ENCODE assay signal across 23 mouse cellular contexts in the genomic region with DNA sequence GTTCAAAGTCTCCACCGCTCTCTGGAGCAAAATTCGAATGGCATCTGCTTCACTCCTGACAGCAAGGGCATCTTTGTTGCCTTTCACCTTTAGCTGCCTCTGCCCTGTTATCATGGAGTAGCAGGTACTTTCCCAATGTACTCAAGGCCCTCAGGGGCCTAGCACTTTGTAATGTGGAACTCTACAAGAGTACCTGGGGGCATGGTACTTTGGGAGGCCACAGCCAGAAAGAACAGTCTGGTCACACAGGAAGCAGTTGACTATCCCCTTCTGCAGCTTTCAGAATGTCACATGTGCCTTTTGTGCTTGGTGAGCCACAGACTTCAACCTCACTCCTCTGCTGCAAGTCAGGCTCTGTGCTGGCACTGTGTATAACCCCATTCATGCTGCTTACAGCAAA.
DNase-seq lines count a peak whose midpoint lies in the region; ATAC-seq and TF ChIP-seq lines count a peak whose summit lies in the region.
"Had no signal": no experiment of that assay in that cellular context is flagged by ENCODE, and none has a peak within 500 bp of the region (broad histone marks: within the 10 kb centered on the region; RNA-seq: fewer than 3 reads in every experiment).

No protein-coding gene starts in this region.

- 92% methylated on average over 2 of the region's 2 CpGs for WGBS in limb, embryonic 11.5 days
- 97% methylated on average over 2 of the region's 2 CpGs for WGBS in limb, embryonic 10.5 days

- dilution Hi-C loops in CH12.LX (cut with MboI; ENCODE audit: extremely low pct_ligation_motif_present, extremely low pct_unique_long_range_greater_than_20kb, low sequenced_read_pairs): no loop called here

- intact Hi-C loops in left cerebral cortex, postnatal 4 days (cut with DNase I): no loop called here

- H3K9ac ChIP-seq in limb, embryonic 11.5 days (ENCODE audit: low read length): no peak overlapping the region
- no peak overlapping the region for H3K9ac ChIP-seq in CH12.LX (ENCODE audit: insufficient read depth, low read depth)

- H3K4me2 ChIP-seq in limb, embryonic 11.5 days (ENCODE audit: low read depth, severe bottlenecking): no peak overlapping the region
- H3K4me2 ChIP-seq in CH12.LX (ENCODE audit: insufficient read depth, low read depth, poor library complexity, severe bottlenecking): no peak overlapping the region

- TF ChIP-seq RAD21 in CH12.LX (IDR thresholded peaks at IDR 0.05; ENCODE audit: low read depth, low read length): no peak

- no peaks in the 10 kb centered on the region for H3K4me1 ChIP-seq in limb, embryonic 11.5 days (ENCODE audit: control insufficient read depth, insufficient read depth, low read length)
- H3K4me1 ChIP-seq in limb, embryonic 10.5 days: peaks cover 12% of the 10 kb centered on the region; the same call in 1 of the 2 replicates
- H3K4me1 ChIP-seq in CH12.LX (ENCODE audit: control insufficient read depth in 1 of 2, insufficient read depth in 2 of 2): peaks cover 10 to 28% of the 10 kb centered on the region in 2 experiments; a peak in 3 of 4 replicates

- H3K36me3 ChIP-seq in limb, embryonic 11.5 days (ENCODE audit: control insufficient read depth, insufficient read depth, low read length): no peaks in the 10 kb centered on the region
- H3K36me3 ChIP-seq in limb, embryonic 10.5 days: no peaks in the 10 kb centered on the region
- H3K36me3 ChIP-seq in CH12.LX (replicated peaks in 1 of 2; ENCODE audit: control insufficient read depth in 1 of 2, insufficient read depth in 1 of 2, low read length in 1 of 2): peaks cover 0 to 2% of the 10 kb centered on the region in 2 experiments

- in situ Hi-C loops in CH12.LX (cut with MboI; ENCODE audit: low pct_ligation_motif_present, low pct_unique_long_range_greater_than_20kb, low sequenced_read_pairs): no loop called here

- no peak overlapping the region for H3K27ac ChIP-seq in limb, embryonic 11.5 days (replicated peaks; ENCODE audit: low read depth, low read length)
- H3K27ac ChIP-seq in limb, embryonic 10.5 days: no peak overlapping the region
- no peak overlapping the region; the same call in 1 of the 2 replicates for H3K27ac ChIP-seq in CH12.LX (ENCODE audit: insufficient read depth, low read depth)

- ATAC-seq in limb, embryonic 11.5 days (ENCODE audit: insufficient number of reproducible peaks, low FRiP score, low TSS enrichment, low read depth): no peak
- ATAC-seq: activated CD4-positive, CD25-positive, alpha-beta regulatory T cell, adult 4 months; CD4-positive, CD25-positive, alpha-beta regulatory T cell, adult 4 months; Patski had no signal

- H3K4me3 ChIP-seq in limb, embryonic 11.5 days (ENCODE audit: low read depth, low read length): no peak overlapping the region
- H3K4me3 ChIP-seq in limb, embryonic 10.5 days: no peak overlapping the region
- H3K4me3 ChIP-seq in CH12.LX (replicated peaks in 1 of 3; ENCODE audit: low read depth in 2 of 3, low read length in 2 of 3, poor library complexity in 1 of 3): no peak overlapping the region

- peak; percentile 1 for DNase-seq in heart, postnatal 4 days
- DNase-seq in heart, adult 8-10 months (ENCODE audit: low spot score): no peak
- peak; percentile 12 for DNase-seq in limb, embryonic 11.5 days (ENCODE audit: low spot score)
- DNase-seq in limb, embryonic 10.5 days (ENCODE audit: low spot score): no peak
- DNase-seq in A20 (ENCODE audit: low read depth, low spot score) (peak; percentile 36), CH12.LX (ENCODE audit: extremely low read depth) (peak; percentile 53)
- DNase-seq in kidney, postnatal 4 days: no peak
- no peak for DNase-seq in left cerebral cortex, postnatal 4 days
- DNase-seq: adrenal gland, adult 2 months; adrenal gland, adult 8-10 months; adrenal gland, postnatal 10 days; adrenal gland, postnatal 14 days; adrenal gland, postnatal 25 days; adrenal gland, postnatal 36 days; B cell, adult 2 months; cerebellum, adult 11 months; cerebellum, adult 11-12 months; cerebellum, adult 18-20 months; cerebellum, adult 2 months had no signal

- no peaks in the 10 kb centered on the region for H3K27me3 ChIP-seq in limb, embryonic 11.5 days (ENCODE audit: control insufficient read depth, insufficient read depth, low read length)
- no peaks in the 10 kb centered on the region for H3K27me3 ChIP-seq in limb, embryonic 10.5 days (ENCODE audit: low read depth, poor library complexity, severe bottlenecking)
- H3K27me3 ChIP-seq in CH12.LX (replicated peaks): no peaks in the 10 kb centered on the region
- H3K27me3 ChIP-seq: Patski had no signal

- no peaks in the 10 kb centered on the region for H3K79me2 ChIP-seq in CH12.LX (replicated peaks; ENCODE audit: control insufficient read depth, extremely low read depth, insufficient read depth, poor library complexity, severe bottlenecking)

- TF ChIP-seq CTCF in CH12.LX (conservative IDR thresholded peaks at IDR 0.05 in 1 of 2, IDR thresholded peaks at IDR 0.05 in 1 of 2; ENCODE audit: low read depth in 2 of 2, low read length in 2 of 2): no peak

- peak; percentile 29; the same call in 1 of the 2 replicates for TF ChIP-seq EP300 in CH12.LX (IDR thresholded peaks at IDR 0.05; ENCODE audit: low read length)

- H3K9me3 ChIP-seq in limb, embryonic 11.5 days (ENCODE audit: control insufficient read depth, low read length): no peaks in the 10 kb centered on the region
- H3K9me3 ChIP-seq in limb, embryonic 10.5 days (replicated peaks): no peaks in the 10 kb centered on the region
- no peaks in the 10 kb centered on the region for H3K9me3 ChIP-seq in CH12.LX (replicated peaks; ENCODE audit: low read length)
- H3K9me3 ChIP-seq: G1E had no signal

- no peak for TF ChIP-seq POLR2A in CH12.LX (IDR thresholded peaks at IDR 0.05; ENCODE audit: low read depth, low read length)

TF ChIP-seq in CH12.LX, 34 proteins besides CTCF, POLR2A, EP300 and RAD21:
- TF ChIP-seq JUND (conservative IDR thresholded peaks at IDR 0.05; ENCODE audit: low read depth, low read length) (no peak), ELF1 (IDR thresholded peaks at IDR 0.05; ENCODE audit: low read depth, low read length) (no peak), MXI1 (IDR thresholded peaks at IDR 0.05; ENCODE audit: low read depth, low read length) (0 out of 2 replicates have a peak, but pooled peaks have one; percentile 50), MAFK (IDR thresholded peaks at IDR 0.05; ENCODE audit: insufficient replicate concordance, low read length) (no peak), NELFE (IDR thresholded peaks at IDR 0.05; ENCODE audit: low read depth, low read length) (no peak), UBTF (IDR thresholded peaks at IDR 0.05; ENCODE audit: low read depth, low read length) (no peak), CHD2 (IDR thresholded peaks at IDR 0.05; ENCODE audit: low read length) (no peak), TBP (conservative IDR thresholded peaks at IDR 0.05; ENCODE audit: low read depth, low read length) (no peak), IRF4 (IDR thresholded peaks at IDR 0.05; ENCODE audit: low read depth, low read length) (peak; percentile 55), MYC (IDR thresholded peaks at IDR 0.05; ENCODE audit: low read depth, low read length) (no peak), ETS1 (conservative IDR thresholded peaks at IDR 0.05; ENCODE audit: low read depth, low read length) (no peak), USF2 (conservative IDR thresholded peaks at IDR 0.05; ENCODE audit: low read depth, low read length) (no peak), BHLHE40 (IDR thresholded peaks at IDR 0.05; ENCODE audit: low read depth, low read length) (peak; percentile 31; the same call in 1 of the 2 replicates), MEF2A (IDR thresholded peaks at IDR 0.05; ENCODE audit: borderline replicate concordance, low read depth, low read length) (0 out of 2 replicates have a peak, but pooled peaks have one; percentile 4), HCFC1 (IDR thresholded peaks at IDR 0.05; ENCODE audit: low read depth, low read length) (no peak), KAT2A (IDR thresholded peaks at IDR 0.05; ENCODE audit: insufficient replicate concordance, low read length) (no peak), TCF12 (IDR thresholded peaks at IDR 0.05; ENCODE audit: low read depth, low read length) (peak; percentile 11; the same call in 1 of the 2 replicates), ZMIZ1 (IDR thresholded peaks at IDR 0.05; ENCODE audit: low read depth, low read length) (0 out of 2 replicates have a peak, but pooled peaks have one; percentile 25), RCOR1 (conservative IDR thresholded peaks at IDR 0.05; ENCODE audit: low read depth, low read length) (no peak), NRF1 (IDR thresholded peaks at IDR 0.05; ENCODE audit: low read depth, low read length) (no peak), SIN3A (IDR thresholded peaks at IDR 0.05; ENCODE audit: low read length) (no peak; the same call in 1 of the 2 replicates), PAX5 (IDR thresholded peaks at IDR 0.05; ENCODE audit: low read length) (no peak), SMC3 (IDR thresholded peaks at IDR 0.05; ENCODE audit: low read depth, low read length) (no peak), ZC3H11A (IDR thresholded peaks at IDR 0.05; ENCODE audit: low read depth, low read length) (no peak), USF1 (IDR thresholded peaks at IDR 0.05; ENCODE audit: low read depth, low read length) (no peak), GABPA (IDR thresholded peaks at IDR 0.05; ENCODE audit: insufficient replicate concordance, low read depth, low read length) (no peak)
TF ChIP-seq in CH12.LX: peak in this region for 6.

Comparison
In these comparisons a context has a peak if more than half of its experiments do, and no peak if none do; other contexts are left out.
1. DNase-seq: peak in heart, postnatal 4 days (single experiment), limb, embryonic 11.5 days (single experiment), A20 (single experiment) and CH12.LX (single experiment); none in heart, adult 8-10 months (single experiment), limb, embryonic 10.5 days (single experiment), kidney, postnatal 4 days (0 of 2) and left cerebral cortex, postnatal 4 days (single experiment).